Mouse (Mus musculus): Measurements from ENCODE around the gene Trpm7. TPM values are rescaled to one million over a fixed set of nuclear protein-coding genes. Genes with fewer than 3 reads are reported as not detected.

Gene Trpm7
- 0.46 and 0.95 TPM in 2 replicates for polyA plus RNA-seq (2012; rRNA removed; ENCODE audit: low replicate concordance)

DNA sequence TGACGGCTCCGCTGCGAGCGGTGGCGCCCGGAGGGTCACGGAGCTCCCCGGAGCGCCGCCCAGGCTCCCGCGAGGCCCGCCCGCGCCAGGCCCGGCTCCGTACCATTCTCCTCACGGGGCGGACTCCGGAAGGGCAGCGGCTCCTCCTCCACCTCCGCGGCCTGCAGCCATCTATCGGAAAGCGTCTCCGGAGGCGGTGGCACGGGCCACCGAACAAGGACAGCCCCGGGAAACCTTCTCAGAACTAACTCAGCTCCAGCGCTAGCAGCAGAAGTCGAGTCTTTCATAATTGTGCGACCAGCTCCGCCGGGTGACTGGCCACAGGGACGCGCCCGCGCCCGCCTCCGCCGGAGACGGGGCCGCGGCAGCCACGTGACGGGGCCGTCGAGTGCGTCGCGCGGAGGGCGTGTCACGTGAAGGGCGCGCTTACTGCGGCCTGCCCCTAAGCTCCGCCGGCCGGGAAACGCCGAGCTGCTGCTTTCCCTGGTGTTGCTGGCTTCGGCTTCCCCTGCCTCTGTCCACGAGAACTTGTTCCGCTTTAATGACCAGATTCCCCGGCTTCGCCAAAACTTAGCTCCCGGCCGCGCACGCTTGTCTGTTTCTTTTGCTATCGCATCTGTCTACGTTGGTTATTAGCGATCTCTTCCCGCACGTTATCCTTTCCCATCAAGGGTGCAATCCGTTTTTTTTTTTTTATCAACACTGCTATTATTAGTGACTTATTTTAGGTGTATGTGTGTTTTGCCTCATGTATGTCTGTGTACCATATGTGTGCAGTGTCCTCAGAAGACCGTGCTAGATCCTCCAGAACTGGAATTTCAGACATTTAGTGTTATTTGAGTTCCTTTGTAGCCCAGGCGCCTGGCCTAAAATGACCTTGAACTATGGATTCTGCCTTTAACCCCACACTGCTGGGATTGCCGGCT is at the start of gene Trpm7:
Gene Trpm7 (minus strand): TSS at position 360 of the 926 bp plus-strand sequence.

GRCm38 (mm10) chr2:126783370-126783769 is 92.7 kb downstream of the Trpm7 start, which contains the start of gene Usp50:
Gene Usp50, minus strand, starts transcription at chr2:126783470.

Other genes with a start within 250 kb of the Trpm7 start
- 1.7 and 2.0 TPM in 2 replicates for gene Gabpb1, start 199.9 kb downstream of the Trpm7 start, polyA plus RNA-seq (2012; rRNA removed; ENCODE audit: low replicate concordance)
- gene Usp8, start 168.9 kb downstream of the Trpm7 start, polyA plus RNA-seq (2012; rRNA removed; ENCODE audit: low replicate concordance), result 4.5 and 5.8 TPM in 2 replicates
- gene Usp50, start 92.8 kb downstream of the Trpm7 start, polyA plus RNA-seq (2012; rRNA removed; ENCODE audit: low replicate concordance), result 0.27 and 0.31 TPM in 2 replicates
- gene Sppl2a, start 57.0 kb upstream of the Trpm7 start, polyA plus RNA-seq (2012; rRNA removed; ENCODE audit: low replicate concordance), result 5.8 and 6.2 TPM in 2 replicates
- 0.19 and 0.57 TPM in 2 replicates for gene Ap4e1, start 132.5 kb upstream of the Trpm7 start, polyA plus RNA-seq (2012; rRNA removed; ENCODE audit: low replicate concordance)
- 3.2 TPM in 2 replicates for gene Blvra, start 194.4 kb upstream of the Trpm7 start, polyA plus RNA-seq (2012; rRNA removed; ENCODE audit: low replicate concordance)

Measured in duodenum, adult 2 months (tissue).